Comparison of ENCODE assay signal across 8 mouse cellular contexts in the genomic region with DNA sequence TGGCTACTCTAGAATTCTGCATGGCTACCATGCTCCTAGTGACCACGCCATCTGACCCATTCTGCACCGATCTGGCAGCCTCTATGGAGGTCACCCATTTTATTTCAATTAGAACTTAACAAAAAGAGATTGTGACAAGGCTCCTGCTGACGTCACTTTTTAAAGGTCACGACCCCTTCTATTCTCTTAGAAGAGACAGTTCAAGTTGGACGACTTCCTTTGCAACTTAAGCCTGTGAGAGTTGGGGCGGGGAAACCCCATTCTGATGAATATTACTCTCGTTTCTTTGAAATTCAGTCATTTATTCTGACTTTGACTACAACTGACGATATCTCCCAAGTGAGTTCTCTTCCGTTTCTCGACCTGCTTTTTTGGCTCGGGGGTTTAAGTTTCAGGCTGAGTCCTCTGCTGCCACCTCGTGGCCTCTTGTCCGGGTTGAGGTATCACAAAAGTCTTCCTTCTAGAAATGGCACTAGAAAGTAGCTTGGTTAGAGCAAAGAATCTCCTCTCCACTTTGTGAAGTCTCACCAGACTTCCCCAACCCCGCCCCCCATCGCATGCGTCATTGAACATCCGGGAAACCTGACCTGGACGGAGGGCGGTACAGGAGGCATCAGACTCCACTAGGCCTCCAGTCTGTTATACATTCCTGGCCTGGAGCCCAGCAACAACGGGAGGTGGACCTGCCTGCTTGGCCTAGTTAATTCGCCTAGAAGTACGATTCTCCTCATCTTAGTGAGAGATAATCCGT. TPM values are rescaled to one million over a fixed set of nuclear protein-coding genes. Genes with fewer than 3 reads are reported as not detected.
DNase-seq lines count a peak whose midpoint lies in the region; ATAC-seq and TF ChIP-seq lines count a peak whose summit lies in the region.

No protein-coding gene starts in this region.

- dilution Hi-C loops in CH12.LX (cut with MboI; ENCODE audit: extremely low pct_ligation_motif_present, extremely low pct_unique_long_range_greater_than_20kb, low sequenced_read_pairs) = no loop called here

- WGBS in forebrain, embryonic 11.5 days = 2% methylated on average over 23 of the region's 23 CpGs
- WGBS in heart, embryonic 16.5 days = 6% methylated on average over 23 of the region's 23 CpGs
- WGBS in liver, postnatal 0 days (ENCODE audit: insufficient replicate concordance) = 7% methylated on average over 23 of the region's 23 CpGs
- 4% methylated on average over 23 of the region's 23 CpGs for WGBS in neural tube, embryonic 13.5 days

- peak; percentile 51 to 98 for TF ChIP-seq CTCF in CH12.LX (conservative IDR thresholded peaks at IDR 0.05 in 1 of 2, IDR thresholded peaks at IDR 0.05 in 1 of 2; ENCODE audit: low read depth in 2 of 2, low read length in 2 of 2)
- peak; percentile 82 for TF ChIP-seq CTCF in liver, postnatal 0 days (IDR thresholded peaks at IDR 0.05; ENCODE audit: low read depth)
- peak; percentile 38; the same call in 1 of the 2 replicates for TF ChIP-seq CTCF in testis, adult 2 months (IDR thresholded peaks at IDR 0.05; ENCODE audit: control insufficient read depth, insufficient read depth, insufficient replicate concordance, low read depth, low read length)

- peak; percentile 13 for ATAC-seq in forebrain, embryonic 11.5 days (replicated peaks; ENCODE audit: low FRiP score)
- peak; percentile 12 for ATAC-seq in heart, embryonic 16.5 days (replicated peaks; ENCODE audit: extremely low read depth, insufficient read depth, low FRiP score)
- peak; percentile 40 for ATAC-seq in liver, postnatal 0 days
- no peak for ATAC-seq in neural tube, embryonic 13.5 days (ENCODE audit: low read depth)

- H3K79me2 ChIP-seq in CH12.LX (replicated peaks; ENCODE audit: control insufficient read depth, extremely low read depth, insufficient read depth, poor library complexity, severe bottlenecking) = no peaks in the 10 kb centered on the region; the same call in 1 of the 2 replicates

- peak overlapping the region; percentile 62 to 80 (median 74) for H3K4me3 ChIP-seq in CH12.LX (replicated peaks in 1 of 3; ENCODE audit: low read depth in 2 of 3, low read length in 2 of 3, poor library complexity in 1 of 3)
- peak overlapping the region; percentile 19; the same call in 1 of the 2 replicates for H3K4me3 ChIP-seq in forebrain, embryonic 11.5 days (ENCODE audit: low read depth, low read length)
- H3K4me3 ChIP-seq in heart, embryonic 16.5 days (ENCODE audit: low read length) = peak overlapping the region; percentile 46
- peak overlapping the region; percentile 30 for H3K4me3 ChIP-seq in liver, postnatal 0 days (ENCODE audit: low read depth, low read length)
- H3K4me3 ChIP-seq in neural tube, embryonic 13.5 days = peak overlapping the region; percentile 24
- H3K4me3 ChIP-seq in testis, adult 2 months (ENCODE audit: control insufficient read depth, low read depth, low read length) = peak overlapping the region; percentile 91

- in situ Hi-C loops in CH12.LX (cut with MboI; ENCODE audit: low pct_ligation_motif_present, low pct_unique_long_range_greater_than_20kb, low sequenced_read_pairs) = loop anchor here (5.0 kb wide), 1 partner anchor 116 kb away; no protein-coding TSS in a partner anchor

- no peaks in the 10 kb centered on the region for H3K27me3 ChIP-seq in CH12.LX (replicated peaks)
- H3K27me3 ChIP-seq in forebrain, embryonic 11.5 days (ENCODE audit: control insufficient read depth, insufficient read depth, low read length) = no peaks in the 10 kb centered on the region
- H3K27me3 ChIP-seq in heart, embryonic 16.5 days (ENCODE audit: control insufficient read depth, insufficient read depth, low read length) = no peaks in the 10 kb centered on the region
- no peaks in the 10 kb centered on the region for H3K27me3 ChIP-seq in liver, postnatal 0 days (ENCODE audit: insufficient read depth, low read length)
- no peaks in the 10 kb centered on the region for H3K27me3 ChIP-seq in neural tube, embryonic 13.5 days
- no peaks in the 10 kb centered on the region for H3K27me3 ChIP-seq in testis, adult 2 months (ENCODE audit: control insufficient read depth, insufficient read depth, low read length)

- H3K4me2 ChIP-seq in CH12.LX (ENCODE audit: insufficient read depth, low read depth, poor library complexity, severe bottlenecking) = peak overlapping the region; percentile 92
- H3K4me2 ChIP-seq in forebrain, embryonic 11.5 days (ENCODE audit: low read depth, low read length, severe bottlenecking) = peak overlapping the region; percentile 48
- peak overlapping the region; percentile 78 for H3K4me2 ChIP-seq in heart, embryonic 16.5 days (ENCODE audit: low read depth, low read length)
- peak overlapping the region; percentile 69 for H3K4me2 ChIP-seq in liver, postnatal 0 days (ENCODE audit: low read depth, low read length)
- H3K4me2 ChIP-seq in neural tube, embryonic 13.5 days = peak overlapping the region; percentile 54

- TF ChIP-seq EP300 in CH12.LX (IDR thresholded peaks at IDR 0.05; ENCODE audit: low read length) = peak; percentile 87
- TF ChIP-seq EP300 in liver, postnatal 0 days (IDR thresholded peaks at IDR 0.05; ENCODE audit: low read depth) = peak; percentile 37; the same call in 1 of the 2 replicates

- peak overlapping the region; percentile 90 for H3K9ac ChIP-seq in CH12.LX (ENCODE audit: insufficient read depth, low read depth)
- peak overlapping the region; percentile 52 for H3K9ac ChIP-seq in forebrain, embryonic 11.5 days (ENCODE audit: low read length)
- peak overlapping the region; percentile 60 for H3K9ac ChIP-seq in heart, embryonic 16.5 days (ENCODE audit: low read length)
- peak overlapping the region; percentile 42 for H3K9ac ChIP-seq in liver, postnatal 0 days (replicated peaks)
- peak overlapping the region; percentile 41; the same call in 1 of the 2 replicates for H3K9ac ChIP-seq in neural tube, embryonic 13.5 days

- DNase-seq in CH12.LX (ENCODE audit: extremely low read depth) = peak; percentile 99
- peak; percentile 87 for DNase-seq in c-Kit-positive CD71-positive TER-119-negative erythroid progenitor cells, embryonic 14.5 days (ENCODE audit: low read depth)
- peak; percentile 91 for DNase-seq in forebrain, embryonic 11.5 days (ENCODE audit: low spot score)
- DNase-seq in kidney, postnatal 25 days = peak; percentile 96 to 97
- peak; percentile 93 for DNase-seq in liver, postnatal 0 days

- H3K36me3 ChIP-seq in CH12.LX (replicated peaks in 1 of 2; ENCODE audit: control insufficient read depth in 1 of 2, insufficient read depth in 1 of 2, low read length in 1 of 2) = peaks cover 0 to 7% of the 10 kb centered on the region in 2 experiments
- no peaks in the 10 kb centered on the region for H3K36me3 ChIP-seq in forebrain, embryonic 11.5 days (ENCODE audit: control insufficient read depth, insufficient read depth, low read length)
- H3K36me3 ChIP-seq in heart, embryonic 16.5 days (ENCODE audit: control insufficient read depth, insufficient read depth) = no peaks in the 10 kb centered on the region
- H3K36me3 ChIP-seq in liver, postnatal 0 days (replicated peaks; ENCODE audit: insufficient read depth, low read length) = 0 out of 2 replicates have a peak, but pooled peaks cover 2% of the 10 kb centered on the region
- no peaks in the 10 kb centered on the region for H3K36me3 ChIP-seq in neural tube, embryonic 13.5 days
- no peaks in the 10 kb centered on the region for H3K36me3 ChIP-seq in testis, adult 2 months (ENCODE audit: control insufficient read depth, insufficient read depth, low read length)

- H3K27ac ChIP-seq in CH12.LX (ENCODE audit: insufficient read depth, low read depth) = peak overlapping the region; percentile 98
- peak overlapping the region; percentile 81 for H3K27ac ChIP-seq in forebrain, embryonic 11.5 days (ENCODE audit: low read depth, low read length)
- H3K27ac ChIP-seq in heart, embryonic 16.5 days (ENCODE audit: low read length) = peak overlapping the region; percentile 88
- H3K27ac ChIP-seq in liver, postnatal 0 days (ENCODE audit: low read depth) = peak overlapping the region; percentile 98
- H3K27ac ChIP-seq in neural tube, embryonic 13.5 days (replicated peaks) = peak overlapping the region; percentile 79
- peak overlapping the region; percentile 73 for H3K27ac ChIP-seq in testis, adult 2 months (ENCODE audit: control insufficient read depth, insufficient read depth, low read depth, low read length)

- TF ChIP-seq RAD21 in CH12.LX (IDR thresholded peaks at IDR 0.05; ENCODE audit: low read depth, low read length) = peak; percentile 92

- no peaks in the 10 kb centered on the region for H3K9me3 ChIP-seq in CH12.LX (replicated peaks; ENCODE audit: low read length)
- H3K9me3 ChIP-seq in forebrain, embryonic 11.5 days (ENCODE audit: control insufficient read depth, low read length) = no peaks in the 10 kb centered on the region
- no peaks in the 10 kb centered on the region for H3K9me3 ChIP-seq in heart, embryonic 16.5 days (replicated peaks; ENCODE audit: control insufficient read depth, low read length)
- H3K9me3 ChIP-seq in liver, postnatal 0 days (ENCODE audit: low read length) = no peaks in the 10 kb centered on the region
- no peaks in the 10 kb centered on the region for H3K9me3 ChIP-seq in neural tube, embryonic 13.5 days

- peak; percentile 88 for TF ChIP-seq POLR2A in CH12.LX (IDR thresholded peaks at IDR 0.05; ENCODE audit: low read depth, low read length)
- TF ChIP-seq POLR2A in testis, adult 2 months (IDR thresholded peaks at IDR 0.05; ENCODE audit: control insufficient read depth, low read depth, low read length) = peak; percentile 69; the same call in 1 of the 2 replicates

- H3K4me1 ChIP-seq in CH12.LX (ENCODE audit: control insufficient read depth in 1 of 2, insufficient read depth in 2 of 2) = peaks cover 17 to 35% of the 10 kb centered on the region in 2 experiments
- peaks cover 19% of the 10 kb centered on the region for H3K4me1 ChIP-seq in forebrain, embryonic 11.5 days (replicated peaks; ENCODE audit: control insufficient read depth, insufficient read depth, low read length)
- peaks cover 16% of the 10 kb centered on the region for H3K4me1 ChIP-seq in heart, embryonic 16.5 days (ENCODE audit: control insufficient read depth, insufficient read depth, low read length)
- H3K4me1 ChIP-seq in liver, postnatal 0 days (ENCODE audit: insufficient read depth) = peaks cover 42% of the 10 kb centered on the region
- H3K4me1 ChIP-seq in neural tube, embryonic 13.5 days (replicated peaks) = peaks cover 39% of the 10 kb centered on the region
- H3K4me1 ChIP-seq in testis, adult 2 months (ENCODE audit: control insufficient read depth, insufficient read depth, low read length) = peaks cover 14% of the 10 kb centered on the region

RNA-seq across cellular contexts. Expression of gene Zfp219, which starts 2.4 kb away (rescaled TPM):
- 17.5 and 20.0 TPM in 2 replicates for total RNA-seq in CH12.LX (2012; rRNA removed)
- 11.5 and 15.8 TPM in 2 replicates for total RNA-seq in CH12.LX (2014; rRNA removed)
- polyA plus RNA-seq in CH12.LX (2012; ENCODE audit: insufficient read length, low read depth) = 19.3 and 20.8 TPM in 2 replicates
- 105 and 116 TPM in 2 replicates for polyA plus RNA-seq in forebrain, embryonic 11.5 days (2014; fragmentation: Nextera tagmentation; extraction: Ambion mirVana)
- polyA plus RNA-seq in heart, embryonic 16.5 days (2015; fragmentation: Nextera tagmentation; extraction: Ambion mirVana) = 18.7 and 19.7 TPM in 2 replicates
- polyA plus RNA-seq in liver, postnatal 0 days (2015; fragmentation: Nextera tagmentation; extraction: Ambion mirVana) = 8.8 and 9.0 TPM in 2 replicates
- polyA plus RNA-seq in neural tube, embryonic 13.5 days (2015; fragmentation: Nextera tagmentation; extraction: Ambion mirVana) = 32.3 and 32.5 TPM in 2 replicates
- 161 and 174 TPM in 2 replicates for polyA plus RNA-seq in testis, adult 2 months (2012; rRNA removed)

RNA-seq across cellular contexts. Expression of gene Tmem253, which starts 7.4 kb away (rescaled TPM):
- total RNA-seq in CH12.LX (2012; rRNA removed) = 0.64 and 0.71 TPM in 2 replicates
- not detected in 2 replicates for total RNA-seq in CH12.LX (2014; rRNA removed)
- 1.9 and 2.6 TPM in 2 replicates for polyA plus RNA-seq in CH12.LX (2012; ENCODE audit: insufficient read length, low read depth)
- polyA plus RNA-seq in forebrain, embryonic 11.5 days (2014; fragmentation: Nextera tagmentation; extraction: Ambion mirVana) = 0.92 and 0.95 TPM in 2 replicates
- polyA plus RNA-seq in heart, embryonic 16.5 days (2015; fragmentation: Nextera tagmentation; extraction: Ambion mirVana) = 0.67 and 1.3 TPM in 2 replicates
- polyA plus RNA-seq in liver, postnatal 0 days (2015; fragmentation: Nextera tagmentation; extraction: Ambion mirVana) = 0.23 and 0.31 TPM in 2 replicates
- polyA plus RNA-seq in neural tube, embryonic 13.5 days (2015; fragmentation: Nextera tagmentation; extraction: Ambion mirVana) = not detected in 2 replicates
- polyA plus RNA-seq in testis, adult 2 months (2012; rRNA removed) = 2.0 and 2.1 TPM in 2 replicates

RNA-seq across cellular contexts. Expression of gene Olfr221, which starts 19.4 kb away (rescaled TPM):
- not detected in 2 replicates for total RNA-seq in CH12.LX (2012; rRNA removed)
- total RNA-seq in CH12.LX (2014; rRNA removed) = not detected in 2 replicates
- polyA plus RNA-seq in CH12.LX (2012; ENCODE audit: insufficient read length, low read depth) = not detected in 2 replicates
- not detected in 2 replicates for polyA plus RNA-seq in forebrain, embryonic 11.5 days (2014; fragmentation: Nextera tagmentation; extraction: Ambion mirVana)
- polyA plus RNA-seq in heart, embryonic 16.5 days (2015; fragmentation: Nextera tagmentation; extraction: Ambion mirVana) = not detected in 2 replicates
- polyA plus RNA-seq in liver, postnatal 0 days (2015; fragmentation: Nextera tagmentation; extraction: Ambion mirVana) = not detected in 2 replicates
- not detected in 2 replicates for polyA plus RNA-seq in neural tube, embryonic 13.5 days (2015; fragmentation: Nextera tagmentation; extraction: Ambion mirVana)
- polyA plus RNA-seq in testis, adult 2 months (2012; rRNA removed) = 0.45 and 0.53 TPM in 2 replicates

RNA-seq across cellular contexts. Expression of gene Arhgef40, which starts 38.4 kb away (rescaled TPM):
- total RNA-seq in CH12.LX (2012; rRNA removed) (3.8 and 8.9 TPM in 2 replicates), CH12.LX (2014; rRNA removed) (0.62 and 0.85 TPM in 2 replicates)
- 1.1 and 2.2 TPM in 2 replicates for polyA plus RNA-seq in CH12.LX (2012; ENCODE audit: insufficient read length, low read depth)
- polyA plus RNA-seq in forebrain, embryonic 11.5 days (2014; fragmentation: Nextera tagmentation; extraction: Ambion mirVana) = 93.3 and 99.7 TPM in 2 replicates
- polyA plus RNA-seq in heart, embryonic 16.5 days (2015; fragmentation: Nextera tagmentation; extraction: Ambion mirVana) = 45.8 and 65.1 TPM in 2 replicates
- 5.8 and 7.2 TPM in 2 replicates for polyA plus RNA-seq in liver, postnatal 0 days (2015; fragmentation: Nextera tagmentation; extraction: Ambion mirVana)
- polyA plus RNA-seq in neural tube, embryonic 13.5 days (2015; fragmentation: Nextera tagmentation; extraction: Ambion mirVana) = 69.0 and 72.9 TPM in 2 replicates
- 5.6 and 6.6 TPM in 2 replicates for polyA plus RNA-seq in testis, adult 2 months (2012; rRNA removed)

Comparison
In these comparisons a context has a peak if more than half of its experiments do, and no peak if none do; other contexts are left out.
1. H3K4me3 ChIP-seq: peak in every context shown above with its lines; median percentile 91 in testis, adult 2 months; 74 in CH12.LX; 46 in heart, embryonic 16.5 days; 30 in liver, postnatal 0 days; 24 in neural tube, embryonic 13.5 days; 19 in forebrain, embryonic 11.5 days.